Mouse (Mus musculus): ENCODE data around the gene Zfp326. TPM values are rescaled to one million over a fixed set of nuclear protein-coding genes. Genes with fewer than 3 reads are reported as not detected.
"Not testable (repeated sequence)": the region's sequence is repeated elsewhere in the genome, so short reads cannot be mapped to it uniquely, and the experiment has no call there.

Zfp326 gene
- total RNA-seq, 2 experiments from 2014 or later = 29.3 to 35.5 TPM

DNA sequence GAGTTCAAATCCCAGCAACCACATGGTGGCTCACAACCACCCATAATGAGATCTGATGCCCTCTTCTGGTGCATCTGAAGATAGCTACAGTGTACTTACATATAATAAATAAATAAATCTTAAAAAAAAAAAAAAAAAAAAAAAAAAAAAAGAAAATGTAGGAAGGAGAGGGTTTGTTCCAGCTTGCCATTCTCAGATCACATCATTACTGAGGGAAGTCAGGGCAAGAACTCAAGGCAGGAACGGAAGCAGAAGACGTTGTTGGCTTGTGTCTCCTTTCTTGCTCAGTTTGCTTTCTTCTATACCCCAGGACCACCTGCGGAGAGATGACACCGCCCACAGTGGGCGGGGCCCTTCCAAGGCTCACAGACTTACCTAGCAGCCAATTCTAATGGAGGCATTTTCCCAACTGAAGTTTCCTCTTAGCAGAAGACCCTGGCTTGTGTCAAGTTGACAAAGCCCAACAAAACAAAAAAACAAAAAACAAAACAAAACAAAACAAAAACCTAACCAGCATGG is 11.2 kb upstream of the Zfp326 start:
- not testable (repeated sequence) for DNase-seq (ENCODE audit: extremely low spot score in 1 of 2, low spot score in 1 of 2)

DNA sequence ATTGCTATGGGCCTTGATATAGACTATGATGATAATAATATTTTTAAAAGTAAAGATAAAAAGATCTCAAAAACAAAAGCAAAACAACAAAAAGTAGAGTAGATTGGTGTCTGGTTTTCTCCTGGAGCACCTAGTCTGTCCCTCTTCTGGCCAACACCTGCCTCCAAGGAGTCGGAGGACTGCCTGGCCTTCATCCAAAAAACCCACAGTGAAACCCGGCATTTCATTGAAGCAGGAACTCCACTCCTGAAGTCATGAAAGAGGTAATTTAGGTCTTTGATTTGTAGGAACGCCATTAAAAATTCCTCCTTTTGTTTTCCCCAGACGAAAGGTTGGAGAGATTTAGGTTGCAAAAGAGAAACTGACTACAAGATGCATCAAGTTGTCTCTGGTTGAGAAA is 8.9 kb upstream of the Zfp326 start:
- no peak for DNase-seq (ENCODE audit: extremely low spot score in 1 of 2, low spot score in 1 of 2)

DNA sequence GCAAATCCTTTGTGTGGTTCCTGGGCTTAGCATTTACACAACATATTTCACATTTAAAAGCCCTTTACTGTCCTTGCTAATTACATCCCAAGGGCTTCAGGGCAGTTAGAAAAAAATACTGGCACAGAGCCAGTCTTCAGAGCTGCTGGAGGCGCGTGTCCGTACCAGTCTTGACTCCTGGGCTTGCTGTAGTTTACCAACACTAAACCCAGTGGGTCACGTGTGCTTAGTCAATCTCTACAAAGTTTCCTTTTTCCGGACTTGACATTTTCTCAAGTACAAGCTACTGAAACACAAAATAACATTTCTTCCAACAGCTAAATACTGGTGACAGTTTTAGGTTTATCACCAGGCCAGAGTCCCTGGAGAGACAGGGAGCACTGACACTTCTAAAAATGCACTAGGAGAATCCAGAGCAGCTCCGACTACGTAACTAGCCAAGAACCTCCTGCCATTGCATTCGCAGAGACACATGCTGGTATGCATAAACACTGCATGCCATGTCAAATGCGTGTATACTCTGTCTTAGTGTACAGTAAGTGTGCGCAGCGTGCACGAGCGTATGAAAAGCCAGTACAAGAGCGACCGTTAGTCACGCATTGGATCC is 8.4 kb upstream of the Zfp326 start:
- DNase-seq (ENCODE audit: extremely low spot score in 1 of 2, low spot score in 1 of 2) = no peak

DNA sequence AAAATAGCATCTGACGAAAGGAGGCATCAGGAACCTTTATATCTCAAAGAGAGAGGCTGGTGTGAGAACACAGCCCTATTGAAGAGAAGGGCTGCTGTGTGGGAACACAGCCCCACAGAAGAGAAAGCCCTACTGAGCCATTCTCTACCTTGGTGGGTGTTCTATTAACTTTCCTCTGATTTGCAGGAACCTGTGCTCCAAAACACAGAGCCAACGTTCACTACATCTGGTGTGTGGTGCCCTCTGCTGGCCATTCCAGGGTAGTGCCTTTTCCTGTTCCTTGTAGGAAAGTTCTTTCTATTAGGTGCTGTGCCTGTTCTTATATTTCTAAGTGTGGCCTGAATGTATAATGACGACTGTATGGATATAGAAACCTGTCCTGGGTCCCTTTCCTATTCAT is 7.8 kb upstream of the Zfp326 start:
- peak; percentile 60 to 92 for DNase-seq (ENCODE audit: extremely low spot score in 1 of 2, low spot score in 1 of 2)

DNA sequence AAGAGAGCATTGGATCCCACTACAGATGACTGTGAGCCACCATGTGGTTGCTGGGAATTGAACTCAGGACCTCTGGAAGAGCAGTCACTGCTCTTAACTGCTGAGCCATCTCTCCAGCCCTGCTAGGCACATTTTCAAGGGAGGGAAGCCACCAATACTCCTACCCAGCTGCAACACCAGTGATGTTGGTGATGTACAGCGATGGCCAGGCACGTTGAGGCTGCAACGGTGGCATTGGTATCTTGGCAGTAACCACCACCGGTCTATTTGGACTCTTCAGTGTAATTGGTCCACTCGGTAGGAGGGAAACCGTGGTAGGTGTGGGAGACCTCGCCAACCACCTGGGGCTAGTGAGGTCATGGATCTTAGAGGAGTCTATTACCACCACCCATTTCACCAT is 6.6 kb upstream of the Zfp326 start:
- no peak for DNase-seq (ENCODE audit: extremely low spot score in 1 of 2, low spot score in 1 of 2)

DNA sequence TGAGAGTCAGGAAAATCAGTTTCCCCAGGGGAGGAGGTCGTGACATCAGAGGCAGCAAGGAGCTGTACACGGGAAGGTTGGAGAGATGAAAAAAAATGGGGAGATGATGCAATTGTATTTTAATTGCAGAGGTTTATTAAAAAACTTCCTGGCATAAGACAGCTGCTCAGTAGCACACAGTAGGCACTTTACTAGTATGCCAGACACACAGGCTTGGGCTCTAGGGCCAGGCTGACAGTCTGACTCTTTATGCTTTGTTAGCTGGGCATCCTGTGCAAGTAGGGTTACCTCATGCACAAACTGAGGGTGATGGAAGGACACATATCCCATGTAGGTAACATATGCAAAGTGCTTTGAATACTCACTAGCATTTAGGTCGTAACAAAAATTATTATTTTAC is 5.2 kb upstream of the Zfp326 start:
- no peak for DNase-seq (ENCODE audit: extremely low spot score in 1 of 2, low spot score in 1 of 2)

DNA sequence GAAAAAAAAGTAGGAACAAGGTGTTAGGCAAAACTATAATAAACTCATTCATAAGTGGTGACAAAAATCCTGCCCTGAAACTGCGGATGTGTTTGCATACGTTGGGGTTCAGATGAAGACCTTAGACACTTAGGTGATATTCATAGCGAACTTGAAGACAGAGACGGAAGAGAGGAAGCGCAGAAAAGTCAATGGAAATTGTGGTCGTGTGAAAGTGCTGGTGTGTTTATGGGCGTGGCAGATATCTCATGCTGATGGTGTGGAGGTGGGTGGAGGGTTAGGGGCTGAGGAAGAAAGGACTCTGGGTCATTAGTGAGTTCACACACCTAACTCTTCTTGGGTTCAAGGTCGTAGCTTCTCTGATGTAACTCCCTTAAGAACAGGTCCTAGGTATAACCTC is 4.2 kb upstream of the Zfp326 start:
- no peak for DNase-seq (ENCODE audit: extremely low spot score in 1 of 2, low spot score in 1 of 2)

DNA sequence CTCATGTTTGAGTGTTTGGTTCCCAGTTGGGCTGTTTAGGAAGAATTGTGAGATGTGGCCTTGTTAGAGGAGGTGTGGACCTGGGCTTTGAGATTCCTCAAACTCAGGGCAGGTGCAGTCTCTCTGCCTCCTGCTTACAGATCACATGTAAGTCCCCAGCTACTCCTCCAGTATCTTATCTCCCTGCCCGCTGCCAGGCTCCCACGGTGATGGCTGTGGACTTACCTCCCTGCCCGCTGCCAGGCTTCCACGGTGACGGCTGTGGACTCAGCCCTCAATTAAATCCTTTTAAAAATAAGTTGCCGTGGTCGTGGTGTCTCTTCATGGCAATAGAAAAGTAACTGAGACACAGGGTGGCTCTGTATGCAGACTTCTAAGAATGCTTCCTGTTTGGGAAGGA is 3.4 kb upstream of the Zfp326 start:
- DNase-seq (ENCODE audit: extremely low spot score in 1 of 2, low spot score in 1 of 2) = no peak

DNA sequence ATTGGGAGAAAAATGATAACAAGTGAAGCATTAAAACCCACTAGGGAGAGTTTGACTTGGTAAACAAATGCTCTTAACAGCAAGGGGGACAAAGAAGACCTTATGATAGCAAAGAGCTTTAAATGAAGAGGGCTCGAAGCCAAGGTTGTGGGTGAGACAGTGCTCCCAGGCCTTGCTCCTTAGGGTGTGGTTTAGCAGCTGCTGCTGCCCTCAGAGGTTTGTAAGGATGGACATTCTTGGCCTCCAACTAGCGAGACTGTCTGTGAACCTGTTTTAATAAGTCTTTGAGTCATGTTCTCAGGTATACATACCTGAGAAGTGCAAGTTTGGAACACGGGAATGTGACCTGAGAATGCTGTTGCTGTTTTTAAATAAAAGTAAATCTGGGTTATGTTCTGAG is 2.6 kb upstream of the Zfp326 start:
- DNase-seq (ENCODE audit: extremely low spot score in 1 of 2, low spot score in 1 of 2) = no peak

DNA sequence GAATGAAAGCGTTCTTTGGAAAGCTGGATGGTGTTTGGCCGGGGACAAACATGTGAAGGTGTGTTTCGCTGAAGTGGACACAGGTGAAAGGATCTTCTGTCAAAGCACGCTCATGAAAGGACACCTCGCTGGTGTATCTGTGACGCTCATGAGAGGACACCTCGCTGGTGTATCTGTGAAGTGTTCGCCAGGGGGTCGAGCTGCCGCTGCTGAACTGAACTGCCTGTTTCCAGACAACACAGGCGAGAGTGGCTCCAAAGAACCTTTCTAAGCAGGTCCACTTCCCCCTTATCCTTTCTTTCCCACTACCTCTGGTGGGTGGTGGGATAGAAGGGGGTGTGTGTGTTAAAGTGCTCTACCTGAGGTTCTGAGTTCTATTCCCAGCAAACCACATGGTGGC is 1.9 kb upstream of the Zfp326 start:
- DNase-seq (ENCODE audit: extremely low spot score in 1 of 2, low spot score in 1 of 2) = no peak

DNA sequence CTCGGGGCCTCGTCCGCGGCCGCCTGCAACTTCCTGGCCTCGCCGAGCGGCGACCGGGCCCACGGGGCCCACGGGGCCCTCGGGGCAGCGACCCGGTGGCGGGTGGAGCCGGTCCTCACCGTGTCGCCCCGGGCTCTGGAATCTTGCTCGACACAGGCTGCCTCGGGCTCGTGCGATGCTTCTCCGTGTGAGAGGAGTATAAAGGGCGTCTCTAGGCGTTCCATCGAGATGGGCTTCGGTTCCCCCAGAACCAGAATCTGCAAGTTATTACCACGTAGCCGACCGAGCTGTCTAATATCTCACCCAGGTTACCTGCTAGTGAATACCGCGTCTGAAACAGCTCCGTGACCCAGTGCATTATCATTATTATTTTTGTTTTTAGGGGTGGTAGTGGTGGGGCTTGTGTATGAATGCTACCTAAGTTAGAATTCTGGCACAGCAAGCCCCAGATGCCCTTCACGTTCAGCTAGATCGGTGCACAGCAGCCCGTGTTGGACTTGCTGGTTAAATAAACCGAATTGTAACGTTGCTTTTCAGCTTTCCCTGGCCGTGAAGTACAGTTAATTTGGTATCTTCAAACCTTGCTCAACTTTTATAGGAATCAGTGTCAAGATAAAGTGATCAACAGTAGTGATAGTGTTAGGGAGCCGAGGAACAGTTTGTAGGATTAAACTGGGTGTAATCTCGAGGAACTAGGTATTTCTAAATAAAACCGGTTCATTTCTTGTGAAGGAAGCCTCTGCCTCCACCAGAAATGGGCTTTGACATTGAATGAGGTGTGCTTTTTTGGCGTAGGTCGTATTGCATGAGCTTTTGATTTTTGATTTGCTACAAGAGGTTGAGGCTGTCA is 785 bp downstream of the Zfp326 start:
- peak; percentile 17 to 36 for DNase-seq (ENCODE audit: extremely low spot score in 1 of 2, low spot score in 1 of 2)

DNA sequence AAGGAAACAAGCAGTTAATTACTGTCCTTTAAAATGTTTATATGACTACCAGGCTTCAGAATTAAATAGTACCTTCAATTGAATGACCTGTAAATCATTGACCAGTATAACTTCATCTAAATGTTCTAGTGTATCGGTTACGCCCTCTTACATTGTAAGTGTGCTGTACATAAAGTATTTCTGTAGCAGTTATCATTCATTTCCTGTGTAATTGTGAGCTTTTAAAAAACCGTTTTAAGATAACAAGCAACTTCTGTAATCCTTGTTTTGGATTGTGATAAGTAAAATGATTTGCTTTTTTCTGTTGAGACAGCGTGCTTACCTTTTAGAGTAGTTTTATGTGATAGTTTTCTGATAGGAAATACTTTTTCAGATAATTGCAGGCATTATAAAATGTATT is 11.0 kb downstream of the Zfp326 start:
- no peak for DNase-seq (ENCODE audit: extremely low spot score in 1 of 2, low spot score in 1 of 2)

DNA sequence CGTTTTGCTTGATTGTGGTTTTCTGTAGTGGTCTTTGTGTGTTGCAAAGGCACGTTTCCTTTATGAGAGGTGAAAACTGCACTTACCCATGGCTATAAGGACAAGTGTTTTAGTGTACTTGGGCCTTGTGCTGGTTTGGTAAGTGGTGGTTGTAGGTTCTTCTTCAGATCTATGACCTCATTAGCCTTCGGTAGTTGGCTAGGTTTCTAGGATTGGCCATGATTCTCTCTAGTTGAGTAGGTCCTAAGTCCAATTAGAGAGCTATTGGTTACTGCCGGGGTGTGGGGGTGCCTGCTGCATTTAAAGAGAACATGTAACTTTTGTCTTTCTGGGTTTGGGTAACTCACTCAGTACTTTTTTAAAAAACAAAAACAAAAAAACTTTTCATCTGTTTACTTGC is 21.8 kb downstream of the Zfp326 start:
- DNase-seq (ENCODE audit: extremely low spot score in 1 of 2, low spot score in 1 of 2) = no peak

DNA sequence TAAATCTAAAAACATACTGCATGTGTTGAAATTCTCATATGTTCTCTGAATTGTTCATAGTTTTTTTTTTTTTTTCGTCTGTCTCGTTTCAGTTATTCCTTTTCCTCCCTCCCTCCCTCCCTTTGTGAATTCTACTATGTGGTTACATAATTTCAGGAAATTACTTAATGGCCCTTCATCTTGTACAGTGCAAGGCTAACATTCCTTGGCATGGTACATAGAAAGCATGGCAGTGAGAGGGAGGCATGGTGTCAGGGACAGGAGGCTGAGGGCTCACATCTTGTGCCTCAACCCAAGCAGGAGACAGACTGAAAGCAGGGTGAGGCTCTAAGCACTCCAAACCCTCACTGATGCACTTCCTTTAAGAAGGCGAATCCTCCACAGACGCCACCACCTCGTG is 32.8 kb downstream of the Zfp326 start:
- DNase-seq (ENCODE audit: extremely low spot score in 1 of 2, low spot score in 1 of 2) = no peak

DNA sequence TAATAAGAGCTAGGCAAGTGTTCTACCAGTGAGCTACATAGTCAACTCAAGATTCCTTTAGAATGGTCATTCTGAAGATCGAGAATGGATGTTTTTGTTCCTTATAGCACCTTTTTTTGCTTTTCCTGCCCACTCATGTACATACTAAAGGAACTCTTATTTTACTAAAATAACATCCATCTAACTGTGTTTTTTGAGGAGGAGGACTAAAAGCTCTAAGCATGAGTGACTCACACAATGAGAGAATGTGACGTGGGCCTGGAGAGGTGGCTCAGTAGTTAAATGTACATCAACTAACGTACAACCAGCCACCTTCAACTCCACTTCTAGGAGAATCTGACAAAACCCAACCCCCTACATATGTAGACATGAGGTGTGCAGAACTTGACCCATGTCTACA is 33.3 kb downstream of the Zfp326 start:
- DNase-seq (ENCODE audit: extremely low spot score in 1 of 2, low spot score in 1 of 2) = no peak

DNA sequence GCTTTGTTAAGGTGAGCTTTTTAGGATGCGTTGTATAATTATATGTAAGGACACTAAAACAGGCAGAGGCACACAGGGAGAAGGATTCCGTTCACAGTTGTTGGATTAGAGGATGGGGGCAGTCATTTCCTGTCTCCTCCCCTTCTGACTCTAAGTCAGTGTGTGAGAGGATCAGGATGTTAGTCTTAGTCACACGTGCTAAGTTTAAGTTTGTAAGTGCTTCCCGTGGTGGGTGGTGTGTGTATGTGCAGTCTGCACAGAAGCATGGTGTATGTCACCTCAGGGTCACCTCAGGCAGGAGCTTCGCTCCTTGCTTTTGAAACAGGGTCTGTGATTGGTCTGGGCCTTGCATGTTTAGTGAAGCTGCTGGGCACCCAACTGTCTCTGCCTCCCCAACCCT is 35.1 kb downstream of the Zfp326 start:
- DNase-seq (ENCODE audit: extremely low spot score in 1 of 2, low spot score in 1 of 2) = no peak

DNA sequence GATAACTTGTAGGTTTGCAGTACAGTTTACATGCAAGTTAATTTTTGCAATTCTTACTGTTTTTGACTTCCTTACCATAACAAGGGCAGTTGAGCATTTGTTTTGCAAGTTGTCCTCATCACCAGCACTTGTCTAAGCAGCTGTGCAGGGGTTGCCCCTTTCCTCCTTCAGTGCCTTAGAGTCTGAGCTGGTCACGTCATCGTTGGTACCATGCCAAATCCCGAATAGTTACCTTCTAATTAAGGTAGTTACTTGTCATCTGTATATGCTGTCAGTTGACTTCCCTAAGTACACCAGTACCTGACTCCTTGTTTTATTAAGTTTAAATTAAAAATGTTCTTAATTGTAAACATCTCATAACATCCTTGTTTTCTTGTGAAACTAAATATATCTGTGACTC is 41.0 kb downstream of the Zfp326 start:
- DNase-seq (ENCODE audit: extremely low spot score in 1 of 2, low spot score in 1 of 2) = no peak

DNA sequence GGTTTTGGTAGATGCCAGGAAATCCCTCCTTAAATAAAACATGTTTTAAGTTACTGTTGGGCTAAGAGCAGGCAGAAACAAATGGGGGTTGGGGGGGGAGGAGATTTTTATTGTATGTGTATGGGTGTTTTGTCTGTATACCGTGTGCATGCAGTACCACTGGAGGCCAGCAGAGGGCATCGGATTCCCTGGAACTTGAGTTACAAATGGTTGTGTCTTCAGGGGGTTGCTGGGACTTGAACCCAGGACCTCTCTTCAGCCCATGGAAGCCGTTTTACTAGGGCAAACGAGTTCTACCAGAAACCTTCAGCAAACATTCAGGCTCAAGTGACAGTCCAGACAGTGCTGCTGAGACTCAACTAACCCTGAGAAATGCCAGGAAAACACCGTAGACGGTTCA is 41.9 kb downstream of the Zfp326 start:
- peak in 1 of 2 experiments; percentile 15 for DNase-seq (ENCODE audit: extremely low spot score in 1 of 2, low spot score in 1 of 2)

DNA sequence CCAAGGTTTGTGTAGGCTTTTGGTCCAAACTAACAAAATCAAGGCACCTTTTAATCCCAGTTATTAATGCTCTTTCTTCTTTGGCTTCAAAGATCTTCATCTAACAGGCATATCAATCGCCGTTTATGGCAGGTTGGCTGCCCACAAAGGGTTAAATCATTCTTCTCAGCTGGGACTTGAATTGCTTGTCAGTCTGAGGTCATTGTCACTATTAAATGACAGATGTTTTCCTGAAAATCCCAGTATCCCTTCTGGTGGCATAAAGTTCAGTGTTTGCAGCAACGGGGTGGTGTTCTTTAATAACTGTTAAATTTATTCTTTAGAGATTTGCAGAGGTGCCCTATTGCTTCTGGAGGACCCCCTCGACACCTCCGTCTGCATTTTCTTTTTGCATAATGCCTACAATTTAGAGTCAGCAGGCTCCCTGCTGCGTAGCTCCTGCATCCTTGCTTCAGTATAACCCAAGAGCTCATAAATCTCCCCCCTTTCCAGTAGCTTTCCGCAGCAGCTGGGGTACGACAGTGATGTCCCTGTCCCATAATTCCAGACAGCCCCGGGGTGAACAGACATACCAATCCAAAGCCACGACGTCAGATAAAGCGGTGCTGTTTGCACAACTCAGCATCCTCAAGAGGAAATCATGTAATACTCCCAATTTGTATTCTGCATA is 46.6 kb downstream of the Zfp326 start:
- DNase-seq (ENCODE audit: extremely low spot score in 1 of 2, low spot score in 1 of 2) = no peak

DNA sequence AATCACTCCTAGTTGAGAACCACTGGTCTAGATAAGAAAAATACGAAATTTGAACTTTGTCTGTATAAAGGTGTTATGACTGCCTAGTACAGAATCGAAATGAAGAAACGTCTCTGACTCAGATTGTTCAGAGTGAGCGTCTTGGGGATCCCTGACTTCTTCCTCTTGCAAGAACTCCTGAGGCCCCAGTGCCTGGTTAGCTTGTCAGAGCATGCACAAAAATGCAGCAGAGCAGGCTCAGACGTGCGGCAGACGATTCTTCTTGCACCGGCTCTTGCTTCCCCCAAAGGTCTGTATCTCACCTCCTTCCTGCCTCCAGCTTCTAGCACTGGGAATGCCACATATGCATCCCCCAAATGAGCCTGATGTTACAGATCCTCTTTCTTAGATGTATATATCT is 48.0 kb downstream of the Zfp326 start:
- DNase-seq (ENCODE audit: extremely low spot score in 1 of 2, low spot score in 1 of 2) = no peak

DNA sequence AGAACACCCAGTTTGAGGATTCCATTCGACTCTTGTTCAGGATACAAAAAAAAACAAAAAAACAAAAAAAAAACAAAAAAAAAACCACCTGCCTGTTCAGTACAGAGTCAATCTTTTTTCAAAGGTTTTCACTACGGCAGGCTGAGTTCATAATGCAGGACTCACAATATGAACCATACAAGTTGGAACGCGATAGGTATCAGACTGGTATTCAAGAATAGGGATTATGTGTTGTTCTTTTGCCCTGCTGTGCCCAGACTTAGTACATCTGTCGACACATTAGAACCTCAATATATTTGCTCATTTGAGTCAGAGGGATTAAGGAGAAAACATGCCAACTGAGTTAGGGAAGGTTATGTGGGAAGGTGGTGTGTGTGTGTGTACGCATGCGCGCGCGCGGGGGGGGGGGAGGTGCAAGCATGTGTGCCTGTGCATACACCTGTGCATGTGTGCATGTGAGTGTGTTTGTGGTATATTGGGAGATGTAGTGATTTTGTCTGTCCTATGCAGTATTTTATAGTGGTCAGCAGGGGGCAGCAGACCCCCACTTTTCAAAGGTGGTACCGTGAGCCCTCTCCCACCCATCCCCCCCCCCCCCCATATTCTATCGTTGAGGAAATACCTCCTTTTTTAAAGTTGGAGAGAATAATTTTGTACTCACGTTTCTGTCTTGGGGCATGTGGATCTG is 49.3 kb downstream of the Zfp326 start:
- DNase-seq (ENCODE audit: extremely low spot score in 1 of 2, low spot score in 1 of 2) = peak in 1 of 2 experiments; percentile 23
